Mouse (Mus musculus) neutrophil, adult 5-6 weeks (primary cell): ENCODE results near the gene Agt. TPM values are rescaled to one million over a fixed set of nuclear protein-coding genes. Genes with fewer than 3 reads are reported as not detected.

Experiments used
- ATAC-seq: fragments of 151-379, 151-347 bp; 2 replicates; pipeline ENCODE4 v1.8.0; 2017; ENCODE audit warnings: mild to moderate bottlenecking, moderate TSS enrichment; ENCODE audit not compliant: insufficient number of reproducible peaks, poor library complexity, low FRiP score, severe bottlenecking; ENCODE audit errors: extremely low read depth
- total RNA-seq: library from RNA; stranded (forward); fragments of 200-1000 nt; gene quantifications from 2 replicates; pipeline ENCODE4 v1.2.3, GENCODE M21; 2017

The Agt gene
- total RNA-seq, 1 experiment from 2014 or later: not detected

GRCm38 (mm10) chr8:124556658-124557057, 12.8 kb downstream of the Agt start:
- ATAC-seq: no peak

- ATAC-seq: no peak
Measured at GRCm38 (mm10) chr8:124556164-124556563, 13.3 kb downstream of the Agt start.

- ATAC-seq: no peak
Measured at GRCm38 (mm10) chr8:124555113-124555750, 14.3 kb downstream of the Agt start.

- ATAC-seq: no peak
Measured at GRCm38 (mm10) chr8:124551011-124551661, 18.4 kb downstream of the Agt start.

GRCm38 (mm10) chr8:124548187-124548586, 21.3 kb downstream of the Agt start:
- ATAC-seq: no peak

- ATAC-seq: no peak
Measured at GRCm38 (mm10) chr8:124547269-124547668, 22.2 kb downstream of the Agt start.

- no peak for ATAC-seq
Measured at GRCm38 (mm10) chr8:124546815-124547214, 22.7 kb downstream of the Agt start.

- no peak for ATAC-seq
Measured at GRCm38 (mm10) chr8:124546371-124546770, 23.1 kb downstream of the Agt start.

GRCm38 (mm10) chr8:124543272-124543671, 26.2 kb downstream of the Agt start:
- ATAC-seq: no peak

GRCm38 (mm10) chr8:124542001-124542400, 27.5 kb downstream of the Agt start:
- no peak for ATAC-seq

GRCm38 (mm10) chr8:124540906-124541305, 28.6 kb downstream of the Agt start:
- no peak for ATAC-seq

GRCm38 (mm10) chr8:124535451-124535850, 34.1 kb downstream of the Agt start:
- no peak for ATAC-seq

- ATAC-seq: no peak
Measured at GRCm38 (mm10) chr8:124532626-124533025, 36.9 kb downstream of the Agt start.

GRCm38 (mm10) chr8:124530996-124531395, 38.5 kb downstream of the Agt start:
- ATAC-seq: no peak

GRCm38 (mm10) chr8:124530556-124530955, 39.0 kb downstream of the Agt start:
- no peak for ATAC-seq

GRCm38 (mm10) chr8:124530076-124530475, 39.4 kb downstream of the Agt start:
- no peak for ATAC-seq

- ATAC-seq: no peak
Measured at GRCm38 (mm10) chr8:124526261-124526660, 43.2 kb downstream of the Agt start.

GRCm38 (mm10) chr8:124521946-124522345, 47.6 kb downstream of the Agt start:
- ATAC-seq: no peak

GRCm38 (mm10) chr8:124520249-124521080, 49.0 kb downstream of the Agt start, which contains the start of gene Cog2:
Gene Cog2, plus strand, starts transcription at chr8:124520767.
- ATAC-seq: peak; percentile 97

- no peak for ATAC-seq
Measured at GRCm38 (mm10) chr8:124517142-124517541, 52.4 kb downstream of the Agt start.
